Mouse (Mus musculus) lung, embryonic 14.5 days (tissue): ENCODE data around the gene Upk3b. TPM values are rescaled to one million over a fixed set of nuclear protein-coding genes. Genes with fewer than 3 reads are reported as not detected.

Experiments used
- ATAC-seq: fragments of 200-750 bp; cut with Nextera tagmentation; 2 replicates; pipeline ENCODE4 v1.8.0; 2017; ENCODE audit warnings: mild to moderate bottlenecking, moderate TSS enrichment, moderate library complexity; ENCODE audit not compliant: insufficient read depth
- DNase-seq: peaks from one replicate; pipeline ENCODE4 v3.0.0-alpha.2; 2015
- H3K27ac ChIP-seq: fragments of 300-500 bp; sonication (generic); 2 replicates; pipeline ENCODE4 v1.5.1; 2014; ENCODE audit warnings: low read depth, mild to moderate bottlenecking, moderate library complexity
- H3K27me3 ChIP-seq: fragments of 300-500 bp; sonication (generic); 2 replicates; pipeline ENCODE4 v1.6.1; 2014; ENCODE audit warnings: low read length, control low read depth; ENCODE audit not compliant: insufficient read depth
- H3K36me3 ChIP-seq: fragments of 300-500 bp; sonication (generic); 2 replicates; pipeline ENCODE4 v1.6.1; 2014; ENCODE audit warnings: control low read depth; ENCODE audit not compliant: insufficient read depth
- H3K4me1 ChIP-seq: fragments of 300-500 bp; sonication (generic); 2 replicates; pipeline ENCODE4 v1.6.1; 2014; ENCODE audit warnings: antibody characterized with exemption, control low read depth; ENCODE audit not compliant: insufficient read depth
- H3K4me2 ChIP-seq: fragments of 300-500 bp; sonication (generic); 2 replicates; pipeline ENCODE4 v1.6.1; 2014; ENCODE audit warnings: mild to moderate bottlenecking
- H3K4me3 ChIP-seq: fragments of 300-500 bp; sonication (generic); 2 replicates; pipeline ENCODE4 v1.5.1; 2014; ENCODE audit warnings: low read depth, low read length
- H3K9ac ChIP-seq: fragments of 300-500 bp; sonication (generic); 2 replicates; pipeline ENCODE4 v1.6.1; 2014
- H3K9me3 ChIP-seq: fragments of 300-500 bp; sonication (generic); 2 replicates; pipeline ENCODE4 v1.6.1; 2016; ENCODE audit warnings: low read depth, low read length, control low read depth
- CTCF ChIP-seq: IDR thresholded peaks from 2 replicates; pipeline ENCODE4 v1.5.1; 2016; ENCODE audit warnings: antibody characterized with exemption, low read depth
- WGBS: fragments of 180-500 bp; shearing (Covaris S2); extraction: QIAGEN DNeasy Blood & Tissue Kit; methylation state at CpG from one replicate; pipeline ENCODE4 v1.1.7; 2014; 5-methylcytosine and 5-hydroxymethylcytosine counted together
- polyA plus RNA-seq: library from polyadenylated mRNA; unstranded; fragments of >200 nt; fragmentation: Nextera tagmentation; extraction: Ambion mirVana; gene quantifications from 2 replicates; pipeline ENCODE4 v1.2.1, GENCODE M21; 2014

The Upk3b gene
- polyA plus RNA-seq, 1 experiment from 2014 or later, result 23.8 TPM

GRCm38 (mm10) chr5:136034868-136035267, 3.4 kb upstream of the Upk3b start:
- H3K4me2 ChIP-seq, result no peak overlapping the region
- H3K27ac ChIP-seq, result no peak overlapping the region
- WGBS, result 79% methylated on average over 4 of the region's 4 CpGs
- no peak overlapping the region for H3K9ac ChIP-seq
- no peak overlapping the region for H3K4me3 ChIP-seq
- H3K4me1 ChIP-seq, result no peaks in the 10 kb centered on the region
- peaks cover 29% of the 10 kb centered on the region for H3K36me3 ChIP-seq
- H3K27me3 ChIP-seq, result no peaks in the 10 kb centered on the region
- ATAC-seq (no peak), DNase-seq (no peak)
- TF ChIP-seq CTCF, result no peak
- H3K9me3 ChIP-seq, result no peaks in the 10 kb centered on the region

GRCm38 (mm10) chr5:136035285-136035684, 3.0 kb upstream of the Upk3b start:
- Histone ChIP-seq H3K9ac (no peak overlapping the region), H3K9me3 (no peaks in the 10 kb centered on the region), H3K36me3 (peaks cover 25% of the 10 kb centered on the region), H3K27me3 (no peaks in the 10 kb centered on the region), H3K27ac (no peak overlapping the region), H3K4me3 (no peak overlapping the region), H3K4me2 (no peak overlapping the region), H3K4me1 (no peaks in the 10 kb centered on the region)
- ATAC-seq, result no peak
- whole genome bisulfite sequencing, result 78% methylated on average over 1 of the region's 1 CpGs
- no peak for TF ChIP-seq CTCF
- no peak for DNase-seq

DNA sequence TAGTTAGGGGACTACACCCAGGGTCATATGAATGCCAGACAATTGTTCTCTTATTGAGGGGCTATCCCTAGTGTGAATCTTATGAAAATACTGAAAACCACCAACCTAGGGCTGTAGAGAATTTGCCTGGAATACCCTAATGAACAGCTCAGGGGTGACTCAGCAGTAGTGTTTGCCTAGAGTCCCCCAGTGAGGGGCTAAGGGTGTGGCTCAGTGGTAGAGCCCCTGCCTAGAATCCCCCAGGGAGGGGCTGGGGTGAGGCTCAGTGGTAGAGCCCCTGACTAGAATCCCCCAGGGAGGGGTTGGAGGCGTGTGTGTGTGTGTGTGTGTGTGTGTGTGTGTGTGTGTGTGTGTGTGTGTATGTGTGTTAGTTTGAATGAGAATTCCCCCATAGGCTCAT, 1.6 kb upstream of the Upk3b start:
- no peaks in the 10 kb centered on the region for H3K4me1 ChIP-seq
- DNase-seq (no peak), ATAC-seq (no peak)
- H3K4me3 ChIP-seq, result no peak overlapping the region
- no peak overlapping the region for H3K9ac ChIP-seq
- H3K36me3 ChIP-seq, result peaks cover 12% of the 10 kb centered on the region; the same call in 1 of the 2 replicates
- 60% methylated on average over 1 of the region's 1 CpGs for WGBS
- H3K9me3 ChIP-seq, result no peaks in the 10 kb centered on the region
- no peak overlapping the region for H3K27ac ChIP-seq
- H3K27me3 ChIP-seq, result no peaks in the 10 kb centered on the region
- TF ChIP-seq CTCF, result no peak
- no peak overlapping the region for H3K4me2 ChIP-seq

- Histone ChIP-seq H3K9ac (no peak overlapping the region), H3K4me3 (no peak overlapping the region)
Observed at GRCm38 (mm10) chr5:136040210-136040609, 1.9 kb downstream of the Upk3b start.

GRCm38 (mm10) chr5:136041260-136041659, 3.0 kb downstream of the Upk3b start:
- TF ChIP-seq CTCF, result no peak
- H3K27ac ChIP-seq, result no peak overlapping the region
- no peaks in the 10 kb centered on the region for H3K9me3 ChIP-seq
- no peak for ATAC-seq
- DNase-seq, result no peak
- no peaks in the 10 kb centered on the region for H3K36me3 ChIP-seq
- no peak overlapping the region for H3K9ac ChIP-seq
- H3K4me3 ChIP-seq, result no peak overlapping the region
- no peaks in the 10 kb centered on the region for H3K4me1 ChIP-seq
- no peak overlapping the region for H3K4me2 ChIP-seq
- 29% methylated on average over 2 of the region's 2 CpGs for WGBS
- H3K27me3 ChIP-seq, result no peaks in the 10 kb centered on the region

More at GRCm38 (mm10) chr5:136040210-136040609, 1.9 kb downstream of the Upk3b start:
- Histone ChIP-seq H3K9me3 (no peaks in the 10 kb centered on the region), H3K36me3 (no peaks in the 10 kb centered on the region), H3K27ac (no peak overlapping the region), H3K4me1 (no peaks in the 10 kb centered on the region), H3K4me2 (peak overlapping the region; percentile 20; the same call in 1 of the 2 replicates), H3K27me3 (no peaks in the 10 kb centered on the region)
- WGBS, result 35% methylated on average over 5 of the region's 5 CpGs
- DNase-seq, result peak; percentile 36
- ATAC-seq, result 0 out of 2 replicates have a peak, but pooled peaks have one; percentile 29
- TF ChIP-seq CTCF, result no peak

GRCm38 (mm10) chr5:136041666-136042065, 3.4 kb downstream of the Upk3b start:
- H3K9ac ChIP-seq, result no peak overlapping the region
- no peaks in the 10 kb centered on the region for H3K27me3 ChIP-seq
- no peak for ATAC-seq
- H3K4me1 ChIP-seq, result no peaks in the 10 kb centered on the region
- 90% methylated on average over 8 of the region's 8 CpGs for WGBS
- no peak overlapping the region for H3K27ac ChIP-seq
- H3K36me3 ChIP-seq, result no peaks in the 10 kb centered on the region
- H3K4me3 ChIP-seq, result no peak overlapping the region
- DNase-seq, result no peak
- no peak for TF ChIP-seq CTCF
- no peaks in the 10 kb centered on the region for H3K9me3 ChIP-seq
- H3K4me2 ChIP-seq, result no peak overlapping the region

DNA sequence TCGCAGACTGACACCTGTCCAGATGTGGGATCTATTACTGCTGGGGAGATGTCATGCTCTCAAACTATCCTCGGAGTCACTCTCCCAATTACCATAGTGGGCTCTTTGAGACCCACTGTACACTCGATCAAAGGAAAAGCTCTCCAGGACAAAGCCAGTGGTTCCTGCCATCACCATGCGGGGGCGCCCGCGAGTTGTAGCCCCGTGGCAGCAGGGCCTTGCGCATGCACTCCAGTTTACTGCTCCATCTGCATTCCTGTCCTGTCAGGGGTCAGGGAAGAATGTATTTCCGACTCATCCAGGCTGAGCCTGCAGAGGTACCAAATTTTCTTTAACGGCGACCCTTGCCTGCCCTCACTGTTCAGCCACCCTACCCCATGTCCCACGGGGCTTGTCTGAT, 6.6 kb downstream of the Upk3b start:
- H3K9ac ChIP-seq, result no peak overlapping the region
- no peaks in the 10 kb centered on the region for H3K4me1 ChIP-seq
- whole genome bisulfite sequencing, result 67% methylated on average over 13 of the region's 13 CpGs
- H3K4me2 ChIP-seq, result no peak overlapping the region
- DNase-seq (no peak), ATAC-seq (no peak)
- H3K27me3 ChIP-seq, result no peaks in the 10 kb centered on the region
- peak; percentile 50; the same call in 1 of the 2 replicates for TF ChIP-seq CTCF
- no peaks in the 10 kb centered on the region for H3K36me3 ChIP-seq
- no peak overlapping the region for H3K4me3 ChIP-seq
- H3K9me3 ChIP-seq, result no peaks in the 10 kb centered on the region
- H3K27ac ChIP-seq, result no peak overlapping the region

GRCm38 (mm10) chr5:136045408-136045807, 7.1 kb downstream of the Upk3b start:
- H3K9me3 ChIP-seq, result no peaks in the 10 kb centered on the region
- 32% methylated on average over 9 of the region's 9 CpGs for WGBS
- no peak overlapping the region for H3K4me3 ChIP-seq
- no peak for DNase-seq
- no peaks in the 10 kb centered on the region for H3K4me1 ChIP-seq
- H3K4me2 ChIP-seq, result no peak overlapping the region
- H3K27ac ChIP-seq, result no peak overlapping the region
- TF ChIP-seq CTCF, result peak; percentile 60
- no peak for ATAC-seq
- no peaks in the 10 kb centered on the region for H3K27me3 ChIP-seq
- no peaks in the 10 kb centered on the region for H3K36me3 ChIP-seq
- no peak overlapping the region for H3K9ac ChIP-seq
